Mouse (Mus musculus) NIH3T3 (cell line): ENCODE measurements around the gene Srsy.
"Not testable (repeated sequence)": the region's sequence is repeated elsewhere in the genome, so short reads cannot be mapped to it uniquely, and the experiment has no call there.

Source experiments
- DNase-seq: peaks from one replicate; pipeline ENCODE4 v3.0.0-alpha.2; 2012; ENCODE audit warnings: low read depth

Gene Srsy

DNA sequence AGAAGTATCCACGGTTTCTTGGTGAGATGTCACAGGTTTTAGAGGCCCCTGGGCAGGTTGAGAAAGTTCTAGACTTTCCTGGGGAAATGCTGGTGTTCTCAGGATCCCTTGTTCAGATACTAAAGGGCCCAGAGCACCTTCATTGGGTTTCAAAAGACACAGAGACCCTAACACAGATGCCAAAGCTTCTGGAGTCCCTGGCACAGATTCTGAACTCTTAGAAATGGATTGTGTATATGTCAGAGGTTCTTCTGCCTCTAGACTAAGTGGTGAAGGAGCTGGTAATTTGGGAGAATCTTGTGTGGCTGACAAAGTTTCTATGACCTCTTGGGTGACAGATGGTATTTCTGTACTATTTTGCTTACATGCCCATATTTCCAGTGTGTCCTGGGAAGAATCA lies at the start of gene Srsy:
Gene Srsy (minus strand): TSS at position 101 of the 400 bp plus-strand sequence.
- not testable (repeated sequence) for DNase-seq
